Mouse (Mus musculus) kidney, postnatal 4 days (tissue): Measurements from ENCODE around the gene Aff3.

Experiments
- DNase-seq, 2 experiments: peaks; one replicate each; pipeline ENCODE4 v3.0.0; 2021; ENCODE audit warnings: mixed read lengths in 2 of 2

The Aff3 gene

GRCm38 (mm10) chr1:38664777-38665176, at the start of gene Aff3:
Gene Aff3, minus strand, starts transcription at chr1:38664955.
- DNase-seq, result no peak

- peak; percentile 26 to 37 for DNase-seq
Observed at GRCm38 (mm10) chr1:38700646-38701045, 35.9 kb upstream of the Aff3 start.

- no peak for DNase-seq
Observed at GRCm38 (mm10) chr1:38699244-38699643, 34.5 kb upstream of the Aff3 start.

- DNase-seq, result no peak
Observed at GRCm38 (mm10) chr1:38695812-38696681, 31.3 kb upstream of the Aff3 start.

- no peak for DNase-seq
Observed at GRCm38 (mm10) chr1:38695089-38695811, 30.5 kb upstream of the Aff3 start.

GRCm38 (mm10) chr1:38694142-38694541, 29.4 kb upstream of the Aff3 start:
- no peak for DNase-seq

- DNase-seq, result no peak
Observed at GRCm38 (mm10) chr1:38690471-38690870, 25.7 kb upstream of the Aff3 start.

GRCm38 (mm10) chr1:38688216-38688615, 23.5 kb upstream of the Aff3 start:
- no peak for DNase-seq

- DNase-seq, result no peak
Observed at GRCm38 (mm10) chr1:38685706-38686105, 21.0 kb upstream of the Aff3 start.

GRCm38 (mm10) chr1:38683158-38683721, 18.5 kb upstream of the Aff3 start:
- DNase-seq, result no peak

GRCm38 (mm10) chr1:38679890-38680289, 15.1 kb upstream of the Aff3 start:
- no peak for DNase-seq

- DNase-seq, result no peak
Observed at GRCm38 (mm10) chr1:38671756-38672155, 7.0 kb upstream of the Aff3 start.

GRCm38 (mm10) chr1:38671019-38671418, 6.3 kb upstream of the Aff3 start:
- no peak for DNase-seq

GRCm38 (mm10) chr1:38668327-38668726, 3.6 kb upstream of the Aff3 start:
- DNase-seq, result no peak

GRCm38 (mm10) chr1:38667892-38668291, 3.1 kb upstream of the Aff3 start:
- no peak for DNase-seq

GRCm38 (mm10) chr1:38666766-38667118, 2.0 kb upstream of the Aff3 start:
- no peak for DNase-seq

GRCm38 (mm10) chr1:38666111-38666765, 1.5 kb upstream of the Aff3 start:
- peak; percentile 57 to 70 for DNase-seq

GRCm38 (mm10) chr1:38665611-38666010, 856 bp upstream of the Aff3 start:
- no peak for DNase-seq

GRCm38 (mm10) chr1:38664261-38664660, 494 bp downstream of the Aff3 start:
- DNase-seq, result no peak

- DNase-seq, result no peak
Observed at GRCm38 (mm10) chr1:38662616-38663193, 2.0 kb downstream of the Aff3 start.

GRCm38 (mm10) chr1:38658933-38659553, 5.7 kb downstream of the Aff3 start:
- no peak for DNase-seq

GRCm38 (mm10) chr1:38658376-38658775, 6.4 kb downstream of the Aff3 start:
- no peak for DNase-seq
